Mouse (Mus musculus) intestine, postnatal 0 days (tissue): ENCODE data around the gene Mcrip1. TPM values are rescaled to one million over a fixed set of nuclear protein-coding genes. Genes with fewer than 3 reads are reported as not detected.

Source experiments
- ATAC-seq: fragments of 200-750 bp; cut with Nextera tagmentation; 2 replicates; pipeline ENCODE4 v1.8.0; 2017; ENCODE audit warnings: mild to moderate bottlenecking, moderate TSS enrichment, moderate library complexity
- H3K27ac ChIP-seq: fragments of 300-500 bp; sonication (generic); 2 replicates; pipeline ENCODE4 v1.5.1; 2014; ENCODE audit warnings: mild to moderate bottlenecking, low read depth, low read length, moderate library complexity
- H3K27me3 ChIP-seq: fragments of 300-500 bp; sonication (generic); replicated peaks from 2 replicates; pipeline ENCODE4 v1.6.1; 2014; ENCODE audit warnings: low read length, mixed read lengths; ENCODE audit not compliant: control insufficient read depth, insufficient read depth
- H3K36me3 ChIP-seq: fragments of 300-500 bp; sonication (generic); 2 replicates; pipeline ENCODE4 v1.6.1; 2014; ENCODE audit warnings: mild to moderate bottlenecking, moderate library complexity; ENCODE audit not compliant: control insufficient read depth, insufficient read depth
- H3K4me1 ChIP-seq: fragments of 300-500 bp; sonication (generic); replicated peaks from 2 replicates; pipeline ENCODE4 v1.6.1; 2014; ENCODE audit warnings: antibody characterized with exemption, low read length, mixed read lengths; ENCODE audit not compliant: control insufficient read depth, insufficient read depth
- H3K4me2 ChIP-seq: fragments of 300-500 bp; sonication (generic); replicated peaks from 2 replicates; pipeline ENCODE4 v1.6.1; 2014; ENCODE audit warnings: low read depth, mild to moderate bottlenecking, moderate library complexity
- H3K4me3 ChIP-seq: fragments of 300-500 bp; sonication (generic); 2 replicates; pipeline ENCODE4 v1.5.1; 2014; ENCODE audit warnings: low read depth, low read length
- H3K9ac ChIP-seq: fragments of 300-500 bp; sonication (generic); 2 replicates; pipeline ENCODE4 v1.6.1; 2014; ENCODE audit warnings: mild to moderate bottlenecking, low read depth, low read length
- H3K9me3 ChIP-seq: fragments of 300-500 bp; sonication (generic); 2 replicates; pipeline ENCODE4 v1.6.1; 2016; ENCODE audit warnings: mixed run types; ENCODE audit not compliant: control insufficient read depth
- CTCF ChIP-seq: sonication (generic); IDR thresholded peaks from 2 replicates; pipeline ENCODE4 v1.5.1; 2016; ENCODE audit warnings: low read depth, mild to moderate bottlenecking, control low read depth, antibody characterized with exemption, moderate library complexity
- WGBS: fragments of 180-500 bp; shearing (Covaris S2); extraction: QIAGEN DNeasy Blood & Tissue Kit; methylation state at CpG from one replicate; pipeline ENCODE4 v1.1.7; 2014; 5-methylcytosine and 5-hydroxymethylcytosine counted together
- polyA plus RNA-seq: library from polyadenylated mRNA; unstranded; fragments of >200 nt; fragmentation: Nextera tagmentation; extraction: Ambion mirVana; gene quantifications from 2 replicates; pipeline ENCODE4 v1.2.1, GENCODE M21; 2015

Gene Mcrip1
- polyA plus RNA-seq, 1 experiment from 2014 or later, result 68.7 TPM

- Histone ChIP-seq H3K4me3 (no peak overlapping the region), H3K27me3 (no peaks in the 10 kb centered on the region), H3K36me3 (peaks cover 33% of the 10 kb centered on the region), H3K27ac (peak overlapping the region; percentile 99), H3K9ac (peak overlapping the region; percentile 40), H3K4me1 (peaks cover 14% of the 10 kb centered on the region; the same call in 1 of the 2 replicates), H3K9me3 (no peaks in the 10 kb centered on the region), H3K4me2 (peak overlapping the region; percentile 7; the same call in 1 of the 2 replicates)
- no peak for ATAC-seq
- no peak for TF ChIP-seq CTCF
Measured at GRCm38 (mm10) chr11:120575940-120576339, 26.4 kb upstream of the Mcrip1 start.

DNA sequence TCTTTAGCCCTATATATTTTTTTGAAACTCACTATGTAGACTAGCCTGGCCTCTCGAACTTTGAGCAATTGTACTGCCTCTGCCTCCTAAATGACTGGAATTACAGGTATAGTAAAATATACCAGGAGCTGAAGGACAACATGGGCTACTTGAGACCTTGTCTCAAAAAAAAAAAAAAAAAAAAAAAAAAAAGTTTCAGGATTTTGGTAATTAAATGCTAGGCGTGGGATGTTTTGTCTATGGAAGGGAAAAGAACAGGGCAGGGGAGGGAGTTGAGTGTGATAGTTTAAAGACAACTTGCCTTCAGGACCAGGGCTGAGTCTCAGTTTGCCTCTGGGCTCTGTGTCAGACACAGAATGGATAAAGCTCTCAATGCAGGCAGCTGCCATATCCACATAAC lies 25.5 kb upstream of the Mcrip1 start:
- no peaks in the 10 kb centered on the region for H3K27me3 ChIP-seq
- peaks cover 14% of the 10 kb centered on the region; the same call in 1 of the 2 replicates for H3K4me1 ChIP-seq
- ATAC-seq, result no peak
- H3K27ac ChIP-seq, result peak overlapping the region; percentile 57
- H3K4me2 ChIP-seq, result peak overlapping the region; percentile 80; the same call in 1 of the 2 replicates
- H3K9me3 ChIP-seq, result no peaks in the 10 kb centered on the region
- peaks cover 39% of the 10 kb centered on the region for H3K36me3 ChIP-seq
- H3K9ac ChIP-seq, result no peak overlapping the region
- TF ChIP-seq CTCF, result no peak
- H3K4me3 ChIP-seq, result no peak overlapping the region
- 74% methylated on average over 2 of the region's 2 CpGs for whole genome bisulfite sequencing

- no peak for ATAC-seq
- H3K27me3 ChIP-seq, result no peaks in the 10 kb centered on the region
- H3K4me3 ChIP-seq, result peak overlapping the region; percentile 92
- TF ChIP-seq CTCF, result no peak
- no peaks in the 10 kb centered on the region for H3K9me3 ChIP-seq
- H3K4me2 ChIP-seq, result peak overlapping the region; percentile 80
- H3K9ac ChIP-seq, result peak overlapping the region; percentile 81; the same call in 1 of the 2 replicates
- H3K27ac ChIP-seq, result peak overlapping the region; percentile 97
- peaks cover 11% of the 10 kb centered on the region; the same call in 1 of the 2 replicates for H3K4me1 ChIP-seq
- H3K36me3 ChIP-seq, result peaks cover 39% of the 10 kb centered on the region
- 32% methylated on average over 5 of the region's 5 CpGs for WGBS
Measured at GRCm38 (mm10) chr11:120574278-120574600, 24.7 kb upstream of the Mcrip1 start.

GRCm38 (mm10) chr11:120573585-120574277 lies 24.2 kb upstream of the Mcrip1 start:
- no peak for TF ChIP-seq CTCF
- Histone ChIP-seq H3K9ac (peak overlapping the region; percentile 81), H3K4me3 (peak overlapping the region; percentile 92), H3K27me3 (no peaks in the 10 kb centered on the region), H3K27ac (peak overlapping the region; percentile 97), H3K4me2 (peak overlapping the region; percentile 80), H3K4me1 (peaks cover 10% of the 10 kb centered on the region; the same call in 1 of the 2 replicates), H3K9me3 (no peaks in the 10 kb centered on the region), H3K36me3 (peaks cover 37% of the 10 kb centered on the region)
- ATAC-seq, result no peak
- WGBS, result under 1% methylated on average over 23 of the region's 23 CpGs

DNA sequence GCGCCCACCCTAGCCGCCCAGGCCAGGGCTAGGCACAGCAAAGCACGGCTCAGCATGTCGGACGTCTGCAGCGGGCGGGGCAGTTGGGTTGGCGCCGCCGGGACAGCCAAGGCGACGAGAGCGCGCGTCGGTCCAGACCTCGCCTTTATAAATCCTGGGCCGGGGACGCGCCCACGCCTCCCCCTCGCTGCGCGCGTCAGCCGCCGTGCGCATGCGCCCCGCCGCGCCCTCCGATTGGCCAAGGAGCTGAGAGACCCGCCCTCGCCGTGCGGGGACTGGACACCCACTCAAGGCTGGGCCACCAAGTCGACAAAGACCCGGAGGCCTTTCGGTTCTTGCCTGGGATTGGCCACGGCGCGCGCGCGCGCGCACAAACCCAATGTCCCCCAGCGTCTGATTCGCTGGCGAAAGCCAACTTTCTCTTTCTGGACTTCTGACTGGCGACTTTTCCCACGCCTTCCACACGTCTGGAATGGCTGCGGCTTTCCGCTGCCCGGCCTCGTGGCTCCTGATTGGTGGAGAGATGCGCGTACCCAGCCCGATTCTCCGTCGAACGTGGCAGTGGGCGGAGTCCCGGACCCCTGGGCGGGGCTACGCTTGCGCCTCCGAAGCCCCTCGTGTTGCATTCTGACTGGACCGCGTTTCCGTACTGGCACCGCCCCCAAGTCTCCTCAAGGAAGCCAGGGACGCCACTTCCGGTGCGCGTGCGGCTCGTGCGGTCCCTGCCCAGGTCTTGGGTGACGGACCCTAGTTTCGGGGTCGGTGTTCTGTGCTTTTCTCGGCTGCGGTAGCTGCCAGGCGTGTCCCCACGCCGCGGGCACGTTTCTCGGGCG lies 23.4 kb upstream of the Mcrip1 start, which contains the start of gene P4hb:
Gene P4hb, minus strand, starts transcription at position 502 of the 833 bp plus-strand sequence.
- Histone ChIP-seq H3K4me2 (peak within 1 kb of the TSS; percentile 80), H3K36me3 (peaks cover 37% of the 10 kb centered on the region), H3K9ac (peak within 1 kb of the TSS; percentile 98), H3K4me1 (peaks cover 14% of the 10 kb centered on the region; the same call in 1 of the 2 replicates), H3K27ac (peak within 1 kb of the TSS; percentile 97), H3K4me3 (peak within 1 kb of the TSS; percentile 92), H3K9me3 (no peaks in the 10 kb centered on the region), H3K27me3 (no peaks in the 10 kb centered on the region)
- peak; percentile 92 for ATAC-seq
- under 1% methylated on average over 93 of the region's 94 CpGs for WGBS
- TF ChIP-seq CTCF, result no peak

DNA sequence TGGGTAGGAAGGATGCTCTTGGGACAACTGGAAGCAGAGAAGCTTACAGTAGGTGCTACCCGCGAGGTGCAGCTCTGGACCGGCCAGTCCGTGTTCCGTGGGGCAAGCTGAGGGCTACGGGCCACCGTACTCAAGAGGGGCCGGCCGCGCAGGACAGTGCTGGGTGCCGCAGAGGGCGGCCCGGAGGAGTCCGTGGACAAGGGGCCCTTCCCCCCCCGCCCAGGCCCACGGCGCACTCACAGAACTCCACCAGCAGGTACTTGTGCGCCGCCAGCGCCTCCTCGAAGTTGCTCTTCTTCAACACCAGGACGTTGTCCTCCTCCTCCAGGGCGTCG lies 22.9 kb upstream of the Mcrip1 start:
- 1% methylated on average over 21 of the region's 24 CpGs for WGBS

More for the DNA sequence above, 22.9 kb upstream of the Mcrip1 start:
- Histone ChIP-seq H3K36me3 (peaks cover 37% of the 10 kb centered on the region), H3K4me1 (peaks cover 15% of the 10 kb centered on the region; the same call in 1 of the 2 replicates), H3K9ac (peak overlapping the region; percentile 98), H3K4me3 (peak overlapping the region; percentile 92), H3K9me3 (no peaks in the 10 kb centered on the region), H3K4me2 (peak overlapping the region; percentile 69), H3K27ac (peak overlapping the region; percentile 97), H3K27me3 (no peaks in the 10 kb centered on the region)
- peak; percentile 1 for ATAC-seq
- peak; percentile 16; the same call in 1 of the 2 replicates for TF ChIP-seq CTCF
